ENCODE assay signal across 9 mouse cellular contexts in genomic region chr6:86814926-86815325, GRCm38 (mm10). TPM values are rescaled to one million over a fixed set of nuclear protein-coding genes. Genes with fewer than 3 reads are reported as not detected.
DNase-seq lines count a peak whose midpoint lies in the region; ATAC-seq lines count a peak whose summit lies in the region.
"Had no signal": no experiment of that assay in that cellular context is flagged by ENCODE, and none has a peak within 500 bp of the region (broad histone marks: within the 10 kb centered on the region; RNA-seq: fewer than 3 reads in every experiment).

No protein-coding gene starts in this region.

- no peaks in the 10 kb centered on the region for H3K9me3 ChIP-seq in kidney, embryonic 16.5 days (ENCODE audit: low read length)
- H3K9me3 ChIP-seq in embryonic facial prominence, embryonic 15.5 days (replicated peaks) = no peaks in the 10 kb centered on the region
- H3K9me3 ChIP-seq in midbrain, embryonic 12.5 days = no peaks in the 10 kb centered on the region

- no peak for ATAC-seq in kidney, embryonic 16.5 days (ENCODE audit: low FRiP score, low TSS enrichment)
- no peak for ATAC-seq in embryonic facial prominence, embryonic 15.5 days (ENCODE audit: insufficient number of reproducible peaks, low FRiP score, low TSS enrichment, low read depth)
- no peak for ATAC-seq in midbrain, embryonic 12.5 days (ENCODE audit: low FRiP score, low read depth)
- no peak for ATAC-seq in granulocyte monocyte progenitor cell, adult 5-6 weeks (replicated peaks; ENCODE audit: poor library complexity, severe bottlenecking)

- 53% methylated on average over 3 of the region's 3 CpGs for WGBS in kidney, embryonic 16.5 days
- WGBS in embryonic facial prominence, embryonic 15.5 days = 38% methylated on average over 3 of the region's 3 CpGs
- WGBS in midbrain, embryonic 12.5 days = 44% methylated on average over 3 of the region's 3 CpGs

- 0 out of 2 replicates have a peak overlapping the region, but pooled peaks have one; percentile 18 for H3K27ac ChIP-seq in kidney, embryonic 16.5 days (ENCODE audit: low read length)
- H3K27ac ChIP-seq in embryonic facial prominence, embryonic 15.5 days (replicated peaks) = 0 out of 2 replicates have a peak overlapping the region, but pooled peaks have one; percentile 58
- no peak overlapping the region for H3K27ac ChIP-seq in midbrain, embryonic 12.5 days (replicated peaks)

- H3K36me3 ChIP-seq in kidney, embryonic 16.5 days (ENCODE audit: insufficient read depth, low read length) = no peaks in the 10 kb centered on the region
- no peaks in the 10 kb centered on the region for H3K36me3 ChIP-seq in embryonic facial prominence, embryonic 15.5 days
- H3K36me3 ChIP-seq in midbrain, embryonic 12.5 days = no peaks in the 10 kb centered on the region

- H3K4me1 ChIP-seq in kidney, embryonic 16.5 days (ENCODE audit: insufficient read depth, low read length) = peaks cover 9% of the 10 kb centered on the region
- peaks cover 11% of the 10 kb centered on the region; the same call in 1 of the 2 replicates for H3K4me1 ChIP-seq in embryonic facial prominence, embryonic 15.5 days
- peaks cover 9% of the 10 kb centered on the region for H3K4me1 ChIP-seq in midbrain, embryonic 12.5 days

- H3K4me3 ChIP-seq in kidney, embryonic 16.5 days (ENCODE audit: low read length) = no peak overlapping the region
- no peak overlapping the region for H3K4me3 ChIP-seq in embryonic facial prominence, embryonic 15.5 days (replicated peaks)
- no peak overlapping the region for H3K4me3 ChIP-seq in midbrain, embryonic 12.5 days

- no peak for DNase-seq in kidney, adult 9 months
- peak; percentile 34 to 39 for DNase-seq in cerebellum, postnatal 36 days
- no peak for DNase-seq in lung, postnatal 14 days
- DNase-seq: kidney, postnatal 36 days; thymus, postnatal 14 days had no signal

- no peaks in the 10 kb centered on the region for H3K27me3 ChIP-seq in kidney, embryonic 16.5 days (ENCODE audit: insufficient read depth, low read length)
- no peaks in the 10 kb centered on the region for H3K27me3 ChIP-seq in embryonic facial prominence, embryonic 15.5 days
- no peaks in the 10 kb centered on the region for H3K27me3 ChIP-seq in midbrain, embryonic 12.5 days

- peak overlapping the region; percentile 44 for H3K4me2 ChIP-seq in kidney, embryonic 16.5 days (replicated peaks; ENCODE audit: low read depth, low read length)
- peak overlapping the region; percentile 35 for H3K4me2 ChIP-seq in embryonic facial prominence, embryonic 15.5 days (replicated peaks)
- 0 out of 2 replicates have a peak overlapping the region, but pooled peaks have one; percentile 21 for H3K4me2 ChIP-seq in midbrain, embryonic 12.5 days (replicated peaks)

- H3K9ac ChIP-seq in kidney, embryonic 16.5 days (replicated peaks; ENCODE audit: low read length) = no peak overlapping the region
- no peak overlapping the region for H3K9ac ChIP-seq in embryonic facial prominence, embryonic 15.5 days
- no peak overlapping the region for H3K9ac ChIP-seq in midbrain, embryonic 12.5 days (replicated peaks)

RNA-seq across cellular contexts. Expression of gene Anxa4, which starts 21.5 kb away (rescaled TPM):
- polyA plus RNA-seq in kidney, embryonic 16.5 days (2015; fragmentation: Nextera tagmentation; extraction: Ambion mirVana) = 50.7 and 59.2 TPM in 2 replicates
- 50.0 and 50.7 TPM in 2 replicates for polyA plus RNA-seq in embryonic facial prominence, embryonic 15.5 days (2015; fragmentation: Nextera tagmentation; extraction: Ambion mirVana)
- polyA plus RNA-seq in midbrain, embryonic 12.5 days (2016; fragmentation: Nextera tagmentation; extraction: Ambion mirVana) = 6.1 and 6.2 TPM in 2 replicates
- total RNA-seq in granulocyte monocyte progenitor cell, adult 5-6 weeks (2014; fragmentation: Nextera tagmentation) = 11.9 and 16.4 TPM in 2 replicates
- total RNA-seq in granulocyte monocyte progenitor cell, adult 5-6 weeks (2017) = 16.4 and 17.7 TPM in 2 replicates

RNA-seq across cellular contexts. Expression of gene Aak1, which starts 34.4 kb away (rescaled TPM):
- 9.0 and 13.5 TPM in 2 replicates for polyA plus RNA-seq in kidney, embryonic 16.5 days (2015; fragmentation: Nextera tagmentation; extraction: Ambion mirVana)
- 15.2 and 16.7 TPM in 2 replicates for polyA plus RNA-seq in embryonic facial prominence, embryonic 15.5 days (2015; fragmentation: Nextera tagmentation; extraction: Ambion mirVana)
- 30.6 and 35.8 TPM in 2 replicates for polyA plus RNA-seq in midbrain, embryonic 12.5 days (2016; fragmentation: Nextera tagmentation; extraction: Ambion mirVana)
- 28.2 and 40.2 TPM in 2 replicates for total RNA-seq in granulocyte monocyte progenitor cell, adult 5-6 weeks (2014; fragmentation: Nextera tagmentation)
- total RNA-seq in granulocyte monocyte progenitor cell, adult 5-6 weeks (2017) = 6.5 and 6.7 TPM in 2 replicates

Comparison
In these comparisons a context has a peak if more than half of its experiments do, and no peak if none do; other contexts are left out.
1. DNase-seq: peak in cerebellum, postnatal 36 days (2 of 2); none in kidney, adult 9 months (single experiment) and lung, postnatal 14 days (single experiment).
2. Peak in every context shown above with its lines, with median percentiles within 50 percentile points of each other: H3K4me2 ChIP-seq.